Mouse (Mus musculus): ENCODE measurements at regions not wholly inside any gene's neighbourhood (a gene's known extent, or its start where the extent isn't known, plus 50 kb on each side); places are given as distances from the start of the nearest gene placed in this dataset.
"Not testable (repeated sequence)": the region's sequence is repeated elsewhere in the genome, so short reads cannot be mapped to it uniquely, and the experiment has no call there.

GRCm38 (mm10) chr14:86211654-86212053 is 929.4 kb downstream of the Diaph3 start:
- no peak for DNase-seq (ENCODE audit: low spot score in 2 of 2)

DNA sequence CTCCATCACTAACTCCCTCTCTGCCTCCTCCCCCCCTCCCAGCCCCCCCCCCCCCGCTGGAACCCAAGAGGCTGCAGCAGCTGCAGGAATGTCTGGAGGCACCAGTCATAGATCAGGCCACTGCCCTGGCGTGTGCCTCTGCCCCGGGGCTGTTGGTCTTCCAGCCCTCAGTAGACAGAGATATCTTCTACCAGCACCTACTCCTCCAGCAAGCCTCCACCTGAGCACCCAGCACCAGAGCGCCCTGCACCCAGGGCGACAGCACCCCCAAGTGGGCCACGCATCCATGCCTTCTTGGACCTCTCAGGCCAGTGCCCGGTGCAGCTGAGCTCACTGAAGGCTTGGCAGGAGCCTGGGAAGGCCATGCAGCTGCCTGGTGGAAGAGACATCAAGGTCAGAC is 936.5 kb downstream of the Diaph3 start:
- no peak for DNase-seq (ENCODE audit: low spot score in 2 of 2)

DNA sequence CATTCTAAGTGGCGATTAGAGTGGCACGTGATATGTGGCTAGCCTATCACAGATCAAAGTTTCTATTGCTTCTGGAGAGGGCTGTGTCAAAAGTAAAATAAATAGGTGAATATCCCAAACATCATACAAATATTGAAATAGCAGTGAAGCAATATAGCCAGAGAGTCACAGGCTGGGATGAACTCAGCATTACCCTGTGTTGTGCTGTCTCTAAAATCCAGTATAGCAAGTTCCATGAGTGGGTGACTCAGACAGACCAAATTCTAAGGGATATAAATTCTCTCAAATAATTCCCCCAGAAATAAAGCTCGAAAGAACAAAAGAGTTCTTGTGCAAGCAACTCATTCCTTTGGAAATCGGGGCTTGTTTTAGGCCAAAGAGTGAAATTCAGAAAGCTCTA is 943.2 kb downstream of the Diaph3 start:
- DNase-seq (ENCODE audit: low spot score in 2 of 2), result no peak

DNA sequence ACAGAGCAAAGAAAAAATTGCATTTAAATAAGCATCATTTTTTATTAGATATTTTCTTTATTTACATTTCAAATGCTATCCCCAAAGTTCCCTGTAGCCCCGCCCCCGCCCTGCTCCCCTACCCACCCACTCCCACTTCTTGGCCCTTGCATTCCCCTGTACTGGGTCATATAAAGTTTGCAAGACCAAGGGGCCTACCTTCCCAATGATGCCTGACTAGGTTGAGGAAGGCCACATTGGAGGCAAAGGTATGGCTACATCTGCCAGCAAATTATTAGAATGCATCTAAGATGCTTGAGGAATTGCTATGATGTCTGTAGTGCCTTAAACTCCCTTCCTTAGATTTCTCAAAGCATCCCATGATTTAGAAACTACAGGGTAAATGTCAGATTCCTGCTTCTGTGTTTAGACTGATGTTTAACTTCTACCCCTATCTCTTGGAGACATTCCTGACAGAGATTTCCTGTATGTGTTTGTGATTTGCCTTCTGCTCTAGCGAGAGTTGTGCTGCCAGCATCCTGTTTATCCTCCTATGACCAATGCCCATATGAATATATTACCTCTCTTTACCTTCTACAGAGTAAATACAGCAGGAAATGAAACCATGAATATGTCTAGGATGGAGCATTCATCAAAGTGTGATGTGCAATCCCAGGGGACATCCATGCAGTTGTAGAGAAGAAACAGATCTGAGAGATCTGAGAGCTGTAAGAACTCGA is 956.2 kb downstream of the Diaph3 start:
- DNase-seq (ENCODE audit: low spot score in 2 of 2), result no peak

DNA sequence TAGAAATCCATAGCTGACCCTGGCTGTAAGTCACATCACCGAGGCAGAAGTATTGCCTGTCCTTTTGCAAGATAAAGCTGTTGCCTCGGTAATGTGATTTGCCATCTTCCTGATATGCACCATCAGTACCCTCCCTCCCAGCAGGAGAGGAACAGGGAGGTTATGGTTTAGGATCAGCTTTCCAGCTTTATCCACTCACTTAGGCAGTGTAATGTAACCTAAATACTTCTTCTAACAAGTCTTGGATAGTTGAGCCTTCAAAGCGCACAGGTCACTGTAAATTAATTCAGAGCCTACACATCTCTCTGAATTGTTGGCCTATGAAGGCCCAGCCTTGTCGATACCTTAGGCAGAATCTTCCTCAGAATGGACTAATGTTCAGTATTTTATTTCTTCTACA is 962.5 kb downstream of the Diaph3 start:
- no peak for DNase-seq (ENCODE audit: low spot score in 2 of 2)

- DNase-seq (ENCODE audit: low spot score in 2 of 2), result no peak
Measured at GRCm38 (mm10) chr14:86171118-86171517, 969.9 kb downstream of the Diaph3 start.

GRCm38 (mm10) chr14:86159151-86159550 is 981.9 kb downstream of the Diaph3 start:
- DNase-seq (ENCODE audit: low spot score in 2 of 2), result peak; percentile 65 to 77

- no peak for DNase-seq (ENCODE audit: low spot score in 2 of 2)
Measured at GRCm38 (mm10) chr14:86154688-86155087, 986.3 kb downstream of the Diaph3 start.

GRCm38 (mm10) chr14:86151276-86151675 is 989.8 kb downstream of the Diaph3 start:
- no peak for DNase-seq (ENCODE audit: low spot score in 2 of 2)

GRCm38 (mm10) chr14:86150329-86150866 is 990.6 kb downstream of the Diaph3 start:
- no peak for DNase-seq (ENCODE audit: low spot score in 2 of 2)

- no peak for DNase-seq (ENCODE audit: low spot score in 2 of 2)
Measured at GRCm38 (mm10) chr14:86115254-86116057, 1025.6 kb downstream of the Diaph3 start.

DNA sequence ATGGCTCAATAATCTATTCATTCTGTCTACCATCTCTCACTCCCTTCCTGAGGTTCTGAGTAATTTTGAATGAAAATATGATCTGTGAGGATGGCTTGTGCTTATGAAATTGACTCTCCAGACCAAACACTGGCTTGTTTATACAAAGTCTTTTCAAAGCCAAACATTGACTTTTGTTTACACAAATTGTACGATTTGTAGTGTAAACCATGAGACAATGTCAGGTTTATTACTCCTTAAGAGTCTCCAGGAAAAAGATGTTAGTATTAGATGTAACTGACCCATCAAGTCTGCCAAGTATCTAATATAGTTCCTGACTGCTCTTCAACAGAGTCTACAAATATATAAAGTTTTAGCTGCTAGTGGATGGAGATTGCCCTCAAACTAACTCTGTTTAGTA is 1039.5 kb downstream of the Diaph3 start:
- no peak for DNase-seq (ENCODE audit: low spot score in 2 of 2)

DNA sequence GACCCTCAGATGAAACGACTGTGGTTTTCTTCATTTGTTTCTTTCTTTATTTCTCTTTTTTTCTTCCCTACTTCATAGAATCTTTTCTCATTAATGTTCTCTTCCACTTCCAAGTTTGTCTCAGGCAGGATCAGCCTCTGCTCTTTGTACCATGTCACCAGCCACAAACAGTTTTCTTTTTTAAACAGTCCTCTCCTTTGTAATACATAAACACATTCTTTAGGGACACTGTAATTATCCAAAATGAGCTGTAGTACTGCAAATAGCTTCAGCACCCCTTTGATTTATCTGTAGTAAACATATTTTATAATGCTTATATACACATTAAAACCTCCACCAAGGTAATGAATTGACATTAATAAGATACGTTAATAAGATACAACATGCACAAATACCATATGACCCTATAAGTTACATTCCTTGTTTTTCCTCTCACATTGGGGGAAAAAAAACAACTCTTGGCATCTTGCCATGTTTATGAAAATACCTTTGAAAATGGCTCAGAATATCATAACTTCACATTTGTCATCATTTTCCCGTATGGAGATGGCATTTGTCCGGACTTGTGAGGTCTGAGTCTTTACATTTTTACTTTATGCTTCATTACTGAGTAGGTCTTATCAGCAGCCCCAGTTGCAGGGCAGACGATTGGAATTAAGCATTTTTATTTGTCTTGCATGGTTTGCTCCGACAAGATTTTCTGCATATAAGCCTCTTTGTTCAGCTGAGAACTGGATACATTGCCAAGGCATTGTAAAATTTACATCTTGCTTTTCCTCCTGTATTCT is 1070.5 kb downstream of the Diaph3 start:
- DNase-seq (ENCODE audit: low spot score in 2 of 2), result no peak

- DNase-seq (ENCODE audit: low spot score in 2 of 2), result no peak
Measured at GRCm38 (mm10) chr14:86069329-86069728, 1071.7 kb downstream of the Diaph3 start.

DNA sequence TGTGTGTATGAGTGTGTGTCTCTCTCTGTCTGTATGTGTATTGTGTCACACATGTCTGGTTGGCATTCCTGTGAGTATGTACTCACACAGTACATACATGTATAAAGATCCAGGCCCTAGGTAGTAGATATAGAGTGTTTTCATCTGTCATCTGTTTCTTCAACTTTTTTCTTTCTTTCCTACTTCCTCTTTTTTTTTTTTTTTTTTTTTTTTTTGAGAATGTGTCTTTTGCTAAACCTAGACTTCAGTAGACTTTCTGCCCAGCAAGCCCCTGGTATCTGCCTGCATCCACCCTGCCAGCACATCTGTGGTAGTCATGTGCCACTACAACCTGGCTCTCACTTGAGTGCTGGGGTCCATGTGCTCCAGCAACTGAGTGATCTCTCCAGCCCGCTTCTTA is 1073.3 kb downstream of the Diaph3 start:
- no peak for DNase-seq (ENCODE audit: low spot score in 2 of 2)

DNA sequence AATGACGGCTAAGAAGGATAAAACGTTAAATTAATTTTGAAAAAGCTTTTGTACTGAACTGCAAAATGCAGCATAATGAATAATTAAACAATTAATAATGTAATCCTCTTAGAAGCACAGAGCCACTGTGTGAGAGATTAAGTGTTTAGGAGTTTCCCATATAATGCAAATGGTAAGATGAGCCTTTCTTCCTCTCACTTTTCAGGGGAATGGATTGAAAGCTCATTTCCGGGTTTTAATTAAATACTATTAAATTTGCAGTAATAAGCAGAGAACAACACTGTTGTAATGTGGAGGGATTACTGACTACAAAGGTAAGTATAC is 1077.5 kb downstream of the Diaph3 start:
- no peak for DNase-seq (ENCODE audit: low spot score in 2 of 2)

DNA sequence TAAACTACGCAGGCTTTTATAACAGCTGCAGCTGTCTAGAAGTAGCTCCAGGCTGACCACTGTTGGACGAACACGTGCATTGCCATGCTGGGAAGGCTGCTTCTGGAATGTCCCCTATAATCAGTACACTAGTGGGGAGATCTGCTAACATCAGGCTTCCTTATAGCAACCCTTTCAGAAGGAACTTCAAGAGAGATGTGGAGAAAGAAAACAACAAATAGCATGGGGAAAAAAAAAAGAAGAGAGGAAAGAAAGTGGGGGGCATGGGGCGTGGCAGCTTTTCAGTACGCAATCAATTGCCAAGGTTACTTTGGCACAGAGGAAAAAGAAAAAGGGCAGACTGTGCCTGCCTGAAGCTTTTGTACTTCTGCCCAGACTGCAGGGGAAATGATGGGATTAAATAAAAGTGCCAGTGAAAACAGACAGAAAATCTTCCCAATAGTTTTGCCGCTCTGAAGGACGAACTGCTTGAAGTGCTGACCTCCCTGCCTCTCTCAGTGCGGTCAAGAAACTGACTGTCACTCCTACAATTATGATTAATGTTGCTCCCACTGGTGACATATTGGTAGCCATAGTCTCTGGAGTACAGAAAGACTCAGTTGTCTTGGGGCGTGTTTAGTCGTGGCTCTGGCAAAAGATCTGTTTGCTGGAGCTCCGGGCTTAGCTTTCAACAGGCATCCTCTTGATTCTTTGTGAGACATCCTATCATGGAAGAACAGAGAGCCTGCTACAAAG is 1078.0 kb downstream of the Diaph3 start:
- DNase-seq (ENCODE audit: low spot score in 2 of 2), result peak; percentile 36 to 51

DNA sequence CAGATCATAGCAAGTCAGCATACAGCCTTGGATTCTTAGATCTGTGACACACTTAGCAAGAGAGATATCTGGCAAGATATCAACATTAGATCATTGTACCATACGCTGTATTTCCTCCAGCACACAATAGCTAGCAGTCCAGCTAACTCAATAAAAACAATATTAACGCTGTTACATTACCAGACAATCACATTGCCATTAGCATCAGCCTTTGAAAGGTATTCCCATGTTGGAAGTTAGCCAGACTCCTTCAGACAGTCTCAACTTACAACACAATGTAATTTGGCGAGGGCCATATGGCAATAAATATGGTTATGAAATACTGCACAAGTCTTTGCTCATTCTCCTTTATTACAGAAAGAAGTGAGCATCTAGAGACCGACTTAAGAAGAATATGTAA is 1084.0 kb downstream of the Diaph3 start:
- peak in 1 of 2 experiments; percentile 6 for DNase-seq (ENCODE audit: low spot score in 2 of 2)

GRCm38 (mm10) chr14:86054668-86055067 is 1086.4 kb downstream of the Diaph3 start:
- no peak for DNase-seq (ENCODE audit: low spot score in 2 of 2)

DNA sequence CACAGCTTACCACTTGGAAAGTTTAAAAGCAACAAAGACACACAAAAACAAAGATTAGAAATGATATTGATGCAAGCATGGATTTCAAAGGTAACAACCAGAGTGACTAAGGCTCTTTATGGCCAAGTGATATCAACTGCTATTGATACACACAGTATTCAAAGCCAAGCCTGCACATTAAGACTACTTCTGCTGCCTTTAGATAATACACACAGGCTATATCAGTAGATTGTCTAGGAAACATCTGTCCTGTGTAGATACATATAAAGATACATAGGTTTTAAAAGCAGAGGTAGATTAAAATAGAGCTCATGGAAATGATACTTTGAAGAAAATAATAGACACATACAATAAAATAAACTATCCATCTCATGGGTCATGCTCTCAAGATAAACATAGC is 1111.6 kb downstream of the Diaph3 start:
- no peak for DNase-seq (ENCODE audit: low spot score in 2 of 2)

GRCm38 (mm10) chr14:86017611-86018010 is 1123.4 kb downstream of the Diaph3 start:
- DNase-seq (ENCODE audit: low spot score in 2 of 2), result not testable (repeated sequence)
